In the genomic region with DNA sequence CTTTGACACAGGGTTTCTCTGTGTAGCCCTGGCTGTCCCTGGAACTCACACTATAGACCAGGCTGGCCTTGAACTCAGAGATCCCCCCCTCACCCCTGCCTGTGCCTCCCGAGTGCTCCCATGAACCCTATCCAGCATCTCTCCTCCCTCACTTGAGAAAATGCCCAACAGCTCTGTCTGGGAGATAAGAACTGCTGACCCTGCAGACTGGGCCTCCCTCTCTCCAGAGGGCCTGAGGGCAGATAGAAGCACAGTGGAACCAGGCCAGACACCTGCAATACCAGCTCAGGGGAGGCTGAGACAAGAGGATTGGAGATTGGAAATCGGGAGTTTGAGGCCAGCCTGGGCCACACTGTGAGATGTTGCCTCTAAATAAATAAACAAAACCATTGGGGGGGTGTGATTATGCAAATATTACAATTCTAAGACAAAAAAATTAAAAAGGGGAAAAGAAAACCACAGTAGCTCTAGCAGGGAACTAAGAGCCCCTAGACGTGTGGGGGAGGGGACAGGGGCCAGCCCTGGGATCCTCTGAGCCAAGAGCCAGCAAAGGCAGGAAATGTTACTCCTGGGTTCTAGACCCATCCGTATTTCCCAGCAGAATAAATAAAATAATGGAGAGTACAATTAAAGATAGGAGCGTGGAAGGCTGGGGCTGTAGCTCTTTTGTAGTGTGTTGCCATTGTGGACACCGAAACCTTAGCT, we compare ENCODE assay signal across 24 mouse cellular contexts. TPM values are rescaled to one million over a fixed set of nuclear protein-coding genes. Genes with fewer than 3 reads are reported as not detected.
A peak's percentile ranks its signal among the peaks of the same experiment; 100 is the strongest.
DNase-seq lines count a peak whose midpoint lies in the region; ATAC-seq and TF ChIP-seq lines count a peak whose summit lies in the region.
"Had no signal": no experiment of that assay in that cellular context is flagged by ENCODE, and none has a peak within 500 bp of the region (broad histone marks: within the 10 kb centered on the region; RNA-seq: fewer than 3 reads in every experiment).

No protein-coding gene starts in this region.

- peak overlapping the region; percentile 43 for H3K4me2 ChIP-seq in liver, embryonic 11.5 days
- H3K4me2 ChIP-seq: heart, embryonic 13.5 days; kidney, embryonic 15.5 days had no signal

- peaks cover 49% of the 10 kb centered on the region for H3K36me3 ChIP-seq in megakaryocyte, embryonic 14.5 days (replicated peaks; ENCODE audit: low read length)
- H3K36me3 ChIP-seq in ES-E14 (ENCODE audit: control insufficient read depth, insufficient read depth, low read length, poor library complexity, severe bottlenecking) = peaks cover 17% of the 10 kb centered on the region
- no peaks in the 10 kb centered on the region for H3K36me3 ChIP-seq in liver, embryonic 11.5 days (ENCODE audit: control insufficient read depth, insufficient read depth, low read length)
- H3K36me3 ChIP-seq: limb, embryonic 10.5 days had no signal

- peak overlapping the region; percentile 73 for H3K27ac ChIP-seq in ES-E14 (ENCODE audit: insufficient read depth, low read depth, low read length, poor library complexity, severe bottlenecking)
- peak overlapping the region; percentile 56; the same call in 1 of the 2 replicates for H3K27ac ChIP-seq in liver, embryonic 11.5 days (ENCODE audit: low read depth, low read length)
- H3K27ac ChIP-seq: heart, embryonic 13.5 days; kidney, embryonic 15.5 days; layer of hippocampus, adult 2 months; left cerebral cortex, adult 2 months; limb, embryonic 10.5 days had no signal

- WGBS in liver, embryonic 11.5 days = 44% methylated on average over 6 of the region's 6 CpGs

- peak overlapping the region; percentile 19 for H3K9ac ChIP-seq in ES-E14 (ENCODE audit: insufficient read depth, low read depth, low read length, poor library complexity, severe bottlenecking)
- 0 out of 2 replicates have a peak overlapping the region, but pooled peaks have one; percentile 5 for H3K9ac ChIP-seq in liver, embryonic 11.5 days (ENCODE audit: low read depth, low read length)
- H3K9ac ChIP-seq: heart, embryonic 13.5 days; kidney, embryonic 15.5 days had no signal

- H3K27me3 ChIP-seq in megakaryocyte, embryonic 14.5 days (replicated peaks) = no peaks in the 10 kb centered on the region
- H3K27me3 ChIP-seq in liver, embryonic 11.5 days (replicated peaks; ENCODE audit: control insufficient read depth, insufficient read depth, low read length) = no peaks in the 10 kb centered on the region
- H3K27me3 ChIP-seq: heart, embryonic 13.5 days; kidney, embryonic 15.5 days; Patski had no signal

- in situ Hi-C loops in ES-E14 (cut with MboI; ENCODE audit: low sequenced_read_pairs in 2 of 2, unreplicated experiment in 2 of 2) = no loop called here

- DNase-seq in ES-E14 (ENCODE audit: low read depth, low spot score) = no peak
- DNase-seq in liver, embryonic 11.5 days (ENCODE audit: low spot score) = no peak
- DNase-seq in spleen, adult 18-20 months = no peak
- DNase-seq in urinary bladder, postnatal 10 days (ENCODE audit: low spot score) = no peak
- DNase-seq in cerebellum, postnatal 14 days = no peak
- DNase-seq: adrenal gland, postnatal 36 days; cerebellum, adult 9-10 months; embryo, embryonic 11 days; heart, adult 11 months; heart, postnatal 36 days; lung, adult 2 months; lung, postnatal 4 days; thymus, postnatal 36 days had no signal

- peak overlapping the region; percentile 73 for H3K4me3 ChIP-seq in megakaryocyte, embryonic 14.5 days (replicated peaks)
- H3K4me3 ChIP-seq in ES-E14 (ENCODE audit: insufficient read depth in 1 of 2, low read depth in 1 of 2, low read length in 2 of 2, poor library complexity in 1 of 2, severe bottlenecking in 1 of 2) = peak overlapping the region; percentile 42 to 53
- no peak overlapping the region for H3K4me3 ChIP-seq in liver, embryonic 11.5 days (ENCODE audit: low read depth, low read length)
- H3K4me3 ChIP-seq: heart, embryonic 13.5 days; kidney, embryonic 15.5 days; layer of hippocampus, adult 2 months; left cerebral cortex, adult 2 months; limb, embryonic 10.5 days had no signal

- no peaks in the 10 kb centered on the region for H3K9me3 ChIP-seq in megakaryocyte, embryonic 14.5 days
- H3K9me3 ChIP-seq in ES-E14 (ENCODE audit: control insufficient read depth, insufficient read depth, low read depth, low read length) = no peaks in the 10 kb centered on the region
- no peaks in the 10 kb centered on the region for H3K9me3 ChIP-seq in liver, embryonic 11.5 days (ENCODE audit: control insufficient read depth, low read length)
- H3K9me3 ChIP-seq: heart, embryonic 13.5 days; kidney, embryonic 15.5 days; limb, embryonic 10.5 days had no signal

- no peak for ATAC-seq in megakaryocyte, adult 5-6 weeks (ENCODE audit: poor library complexity, severe bottlenecking)
- ATAC-seq in liver, embryonic 11.5 days (replicated peaks; ENCODE audit: low FRiP score) = 0 out of 2 replicates have a peak, but pooled peaks have one; percentile 29
- peak; percentile 36 for ATAC-seq in megakaryocyte progenitor cell, adult 5-6 weeks (replicated peaks; ENCODE audit: poor library complexity)
- ATAC-seq: forebrain, embryonic 16.5 days; midbrain, embryonic 16.5 days; Patski had no signal

- H3K4me1 ChIP-seq in megakaryocyte, embryonic 14.5 days = peaks cover 74% of the 10 kb centered on the region
- H3K4me1 ChIP-seq in ES-E14 (ENCODE audit: control insufficient read depth in 2 of 2, insufficient read depth in 2 of 2, low read length in 2 of 2, poor library complexity in 1 of 2) = peaks cover 5 to 10% of the 10 kb centered on the region in 2 experiments; a peak in 3 of 4 replicates
- H3K4me1 ChIP-seq in liver, embryonic 11.5 days (replicated peaks; ENCODE audit: control insufficient read depth, insufficient read depth, low read length) = peaks cover 50% of the 10 kb centered on the region

TF ChIP-seq in ES-E14, 5 proteins besides CTCF, POLR2A, EP300 and RAD21:
- TF ChIP-seq MAFK (IDR thresholded peaks at IDR 0.05; ENCODE audit: insufficient read depth, low read depth, low read length) (peak; percentile 65; the same call in 1 of the 2 replicates), CHD2 (IDR thresholded peaks at IDR 0.05; ENCODE audit: low read depth, low read length) (no peak), HCFC1 (IDR thresholded peaks at IDR 0.05; ENCODE audit: borderline replicate concordance, insufficient read depth, low read length) (no peak)
TF ChIP-seq in ES-E14: peak in this region for 1.

RNA-seq across cellular contexts. Expression of gene Sesn2, which starts 5.1 kb away (rescaled TPM):
- polyA plus RNA-seq in megakaryocyte, embryonic 14.5 days (2012; ENCODE audit: insufficient read depth, low replicate concordance) = 23.7 and 27.2 TPM in 2 replicates
- 7.4 TPM in 2 replicates for total RNA-seq in megakaryocyte, adult 5-6 weeks (2015)
- 5.2 and 5.6 TPM in 2 replicates for total RNA-seq in megakaryocyte, adult 5-6 weeks (2017)
- 75.8 and 96.1 TPM in 2 replicates for total RNA-seq in ES-E14 (2012; rRNA removed)
- 10.2 and 10.5 TPM in 2 replicates for polyA plus RNA-seq in liver, embryonic 11.5 days (2014; fragmentation: Nextera tagmentation; extraction: Ambion mirVana)
- total RNA-seq in megakaryocyte progenitor cell, adult 5-6 weeks (2015) = 2.4 and 3.4 TPM in 2 replicates
- total RNA-seq in megakaryocyte progenitor cell, adult 5-6 weeks (2017) = 2.6 and 3.0 TPM in 2 replicates

RNA-seq across cellular contexts. Expression of gene Atpif1, which starts 28.3 kb away (rescaled TPM):
- 55.6 and 352 TPM in 2 replicates for polyA plus RNA-seq in megakaryocyte, embryonic 14.5 days (2012; ENCODE audit: insufficient read depth, low replicate concordance)
- 240 and 279 TPM in 2 replicates for total RNA-seq in megakaryocyte, adult 5-6 weeks (2015)
- 502 and 628 TPM in 2 replicates for total RNA-seq in megakaryocyte, adult 5-6 weeks (2017)
- total RNA-seq in ES-E14 (2012; rRNA removed) = 485 and 496 TPM in 2 replicates
- polyA plus RNA-seq in liver, embryonic 11.5 days (2014; fragmentation: Nextera tagmentation; extraction: Ambion mirVana) = 1,813 and 1,952 TPM in 2 replicates
- 678 and 715 TPM in 2 replicates for total RNA-seq in megakaryocyte progenitor cell, adult 5-6 weeks (2015)
- 1,407 and 1,519 TPM in 2 replicates for total RNA-seq in megakaryocyte progenitor cell, adult 5-6 weeks (2017)

RNA-seq across cellular contexts. Expression of gene Dnajc8, which starts 30.2 kb away (rescaled TPM):
- polyA plus RNA-seq in megakaryocyte, embryonic 14.5 days (2012; ENCODE audit: insufficient read depth, low replicate concordance) = 96.7 and 198 TPM in 2 replicates
- total RNA-seq in megakaryocyte, adult 5-6 weeks (2015) = 113 and 122 TPM in 2 replicates
- total RNA-seq in megakaryocyte, adult 5-6 weeks (2017) = 368 and 380 TPM in 2 replicates
- 127 and 167 TPM in 2 replicates for total RNA-seq in ES-E14 (2012; rRNA removed)
- polyA plus RNA-seq in liver, embryonic 11.5 days (2014; fragmentation: Nextera tagmentation; extraction: Ambion mirVana) = 241 and 245 TPM in 2 replicates
- 134 and 147 TPM in 2 replicates for total RNA-seq in megakaryocyte progenitor cell, adult 5-6 weeks (2015)
- 416 and 463 TPM in 2 replicates for total RNA-seq in megakaryocyte progenitor cell, adult 5-6 weeks (2017)

RNA-seq across cellular contexts. Expression of gene Med18, which starts 41.5 kb away (rescaled TPM):
- polyA plus RNA-seq in megakaryocyte, embryonic 14.5 days (2012; ENCODE audit: insufficient read depth, low replicate concordance) = 2.3 and 2.7 TPM in 2 replicates
- total RNA-seq in megakaryocyte, adult 5-6 weeks (2015) = 9.0 and 11.4 TPM in 2 replicates
- total RNA-seq in megakaryocyte, adult 5-6 weeks (2017) = 7.7 and 12.5 TPM in 2 replicates
- 29.7 and 32.8 TPM in 2 replicates for total RNA-seq in ES-E14 (2012; rRNA removed)
- polyA plus RNA-seq in liver, embryonic 11.5 days (2014; fragmentation: Nextera tagmentation; extraction: Ambion mirVana) = 24.6 and 24.7 TPM in 2 replicates
- 11.1 and 18.4 TPM in 2 replicates for total RNA-seq in megakaryocyte progenitor cell, adult 5-6 weeks (2015)
- total RNA-seq in megakaryocyte progenitor cell, adult 5-6 weeks (2017) = 10.9 and 16.9 TPM in 2 replicates

RNA-seq across cellular contexts. Expression of gene Ptafr, which starts 58.7 kb away (rescaled TPM):
- polyA plus RNA-seq in megakaryocyte, embryonic 14.5 days (2012; ENCODE audit: insufficient read depth, low replicate concordance) = 3.1 TPM in 1 of 2 replicates, not detected in the other
- 19.6 and 20.6 TPM in 2 replicates for total RNA-seq in megakaryocyte, adult 5-6 weeks (2015)
- 38.9 and 40.8 TPM in 2 replicates for total RNA-seq in megakaryocyte, adult 5-6 weeks (2017)
- total RNA-seq in ES-E14 (2012; rRNA removed) = 0.26 and 0.40 TPM in 2 replicates
- polyA plus RNA-seq in liver, embryonic 11.5 days (2014; fragmentation: Nextera tagmentation; extraction: Ambion mirVana) = 0.73 and 0.85 TPM in 2 replicates
- 1.1 and 1.3 TPM in 2 replicates for total RNA-seq in megakaryocyte progenitor cell, adult 5-6 weeks (2015)
- total RNA-seq in megakaryocyte progenitor cell, adult 5-6 weeks (2017) = 2.5 and 2.9 TPM in 2 replicates
- polyA plus RNA-seq: Patski had no signal
